ENCODE assay signal across 30 mouse cellular contexts in genomic region chr6:89452356-89452755, GRCm38 (mm10).
DNase-seq lines count a peak whose midpoint lies in the region; ATAC-seq and TF ChIP-seq lines count a peak whose summit lies in the region.
"Had no signal": no experiment of that assay in that cellular context is flagged by ENCODE, and none has a peak within 500 bp of the region (broad histone marks: within the 10 kb centered on the region; RNA-seq: fewer than 3 reads in every experiment).

No protein-coding gene starts in this region.

- H3K27ac ChIP-seq in cerebellum, adult 2 months (ENCODE audit: insufficient read depth, low read length): no peak overlapping the region
- H3K27ac ChIP-seq in heart, embryonic 10.5 days: 0 out of 2 replicates have a peak overlapping the region, but pooled peaks have one; percentile 49
- peak overlapping the region; percentile 79 for H3K27ac ChIP-seq in layer of hippocampus, adult 2 months
- H3K27ac ChIP-seq in neural tube, embryonic 15.5 days (replicated peaks): 0 out of 2 replicates have a peak overlapping the region, but pooled peaks have one; percentile 70
- H3K27ac ChIP-seq: embryonic facial prominence, embryonic 10.5 days; embryonic facial prominence, embryonic 15.5 days; liver, embryonic 14.5 days; neural tube, embryonic 12.5 days; stomach, postnatal 0 days had no signal

- H3K36me3 ChIP-seq in heart, embryonic 10.5 days: no peaks in the 10 kb centered on the region
- H3K36me3 ChIP-seq in neural tube, embryonic 15.5 days: no peaks in the 10 kb centered on the region
- H3K36me3 ChIP-seq: embryonic facial prominence, embryonic 10.5 days; embryonic facial prominence, embryonic 15.5 days; forebrain, embryonic 12.5 days; G1E; heart, embryonic 15.5 days; neural tube, embryonic 12.5 days had no signal

- no peak for TF ChIP-seq CTCF in cerebellum, adult 2 months (IDR thresholded peaks at IDR 0.05; ENCODE audit: borderline replicate concordance, insufficient read depth, low read depth, low read length)
- TF ChIP-seq CTCF in layer of hippocampus, adult 2 months (conservative IDR thresholded peaks at IDR 0.05): no peak

- H3K4me2 ChIP-seq in neural tube, embryonic 15.5 days: no peak overlapping the region
- H3K4me2 ChIP-seq: embryonic facial prominence, embryonic 15.5 days; forebrain, embryonic 12.5 days; heart, embryonic 15.5 days; neural tube, embryonic 12.5 days had no signal

- no peaks in the 10 kb centered on the region for H3K9me3 ChIP-seq in heart, embryonic 10.5 days
- H3K9me3 ChIP-seq in neural tube, embryonic 15.5 days (replicated peaks): no peaks in the 10 kb centered on the region
- H3K9me3 ChIP-seq: embryonic facial prominence, embryonic 10.5 days; embryonic facial prominence, embryonic 15.5 days; forebrain, embryonic 12.5 days; G1E; heart, embryonic 15.5 days; neural tube, embryonic 12.5 days had no signal

- peaks cover 17% of the 10 kb centered on the region for H3K4me1 ChIP-seq in cerebellum, adult 2 months (ENCODE audit: control insufficient read depth, insufficient read depth, low read length)
- peaks cover 42% of the 10 kb centered on the region for H3K4me1 ChIP-seq in heart, embryonic 10.5 days
- peaks cover 23% of the 10 kb centered on the region for H3K4me1 ChIP-seq in neural tube, embryonic 15.5 days

- no peaks in the 10 kb centered on the region for H3K27me3 ChIP-seq in cerebellum, adult 2 months (ENCODE audit: control insufficient read depth, insufficient read depth, low read length)
- no peaks in the 10 kb centered on the region for H3K27me3 ChIP-seq in heart, embryonic 10.5 days (ENCODE audit: insufficient read depth, poor library complexity, severe bottlenecking)
- no peaks in the 10 kb centered on the region for H3K27me3 ChIP-seq in neural tube, embryonic 15.5 days (replicated peaks)
- H3K27me3 ChIP-seq: embryonic facial prominence, embryonic 15.5 days; forebrain, embryonic 12.5 days; heart, embryonic 15.5 days; neural tube, embryonic 12.5 days; Patski had no signal

- H3K4me3 ChIP-seq in cerebellum, adult 2 months (replicated peaks; ENCODE audit: insufficient read depth, low read depth, low read length): no peak overlapping the region
- no peak overlapping the region for H3K4me3 ChIP-seq in heart, embryonic 10.5 days
- H3K4me3 ChIP-seq in layer of hippocampus, adult 2 months: no peak overlapping the region
- no peak overlapping the region for H3K4me3 ChIP-seq in neural tube, embryonic 15.5 days (replicated peaks)
- H3K4me3 ChIP-seq: embryonic facial prominence, embryonic 10.5 days; embryonic facial prominence, embryonic 15.5 days; forebrain, embryonic 12.5 days; heart, embryonic 15.5 days; neural tube, embryonic 12.5 days had no signal

- no peak for TF ChIP-seq POLR2A in cerebellum, adult 2 months (IDR thresholded peaks at IDR 0.05; ENCODE audit: borderline replicate concordance, insufficient read depth, low read length)

- no peak for ATAC-seq in neural tube, embryonic 15.5 days (ENCODE audit: low FRiP score)
- ATAC-seq: intestine, postnatal 0 days; Patski had no signal

- WGBS in cerebellum, adult 2 months: 46% methylated on average over 6 of the region's 6 CpGs
- WGBS in heart, embryonic 10.5 days: 74% methylated on average over 6 of the region's 6 CpGs
- 77% methylated on average over 6 of the region's 6 CpGs for WGBS in neural tube, embryonic 15.5 days

- intact Hi-C loops in heart, postnatal 25 days (cut with DNase I): loop anchor here (5.0 kb wide), 1 partner anchor 90 kb away; the partner anchor contains the start of gene Plxna1

- DNase-seq in cerebellum, adult 2 months: peak; percentile 47 to 64
- DNase-seq in cerebellum, postnatal 4 days (ENCODE audit: low spot score in 2 of 2): no peak
- DNase-seq in heart, embryonic 10.5 days (ENCODE audit: low spot score): no peak
- no peak for DNase-seq in heart, postnatal 25 days (ENCODE audit: low spot score)
- DNase-seq in layer of hippocampus, adult 2 months (ENCODE audit: low spot score in 2 of 2): no peak
- DNase-seq in layer of hippocampus, postnatal 10 days (ENCODE audit: low spot score in 2 of 2): no peak
- no peak for DNase-seq in neural tube, embryonic 10.5 days (ENCODE audit: extremely low spot score, low spot score)
- DNase-seq: cerebellum, adult 11 months; forebrain, postnatal 0 days; gastrocnemius, postnatal 10 days; kidney, adult 9 months; kidney, postnatal 10 days; left cerebral cortex, postnatal 4 days; liver; lung, adult 2 months; lung, postnatal 10 days; right cerebral cortex, postnatal 4 days; thymus, adult 18-20 months; thymus, postnatal 25 days had no signal

- no peak overlapping the region for H3K9ac ChIP-seq in neural tube, embryonic 15.5 days (replicated peaks)
- H3K9ac ChIP-seq: embryonic facial prominence, embryonic 15.5 days; forebrain, embryonic 12.5 days; forebrain, postnatal 0 days; heart, embryonic 15.5 days; liver, embryonic 14.5 days; neural tube, embryonic 12.5 days had no signal

Comparison
In these comparisons a context has a peak if more than half of its experiments do, and no peak if none do; other contexts are left out.
1. DNase-seq: peak in cerebellum, adult 2 months (2 of 2); none in cerebellum, postnatal 4 days (0 of 2), heart, embryonic 10.5 days (single experiment), heart, postnatal 25 days (single experiment), layer of hippocampus, adult 2 months (0 of 2), layer of hippocampus, postnatal 10 days (0 of 2) and neural tube, embryonic 10.5 days (single experiment).